Mouse (Mus musculus): Measurements from ENCODE around the gene Cdc42bpa.
"Not testable (repeated sequence)": the region's sequence is repeated elsewhere in the genome, so short reads cannot be mapped to it uniquely, and the experiment has no call there.

The Cdc42bpa gene

DNA sequence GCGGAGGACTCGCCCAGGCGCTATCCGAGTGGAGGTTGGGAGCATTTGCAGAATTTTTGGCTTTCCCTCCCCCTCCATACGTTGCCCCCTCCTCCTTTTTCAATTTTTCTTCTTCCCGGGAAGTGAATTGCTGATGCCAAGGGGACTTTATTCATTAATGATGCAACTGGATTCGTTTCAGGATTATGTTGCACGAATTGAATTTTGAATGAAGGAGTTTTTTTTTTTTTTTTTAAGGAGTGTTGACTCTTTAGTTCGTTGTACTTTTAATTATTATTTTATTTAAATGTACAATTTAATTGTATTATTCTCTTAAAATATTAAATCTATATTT is 238 bp downstream of the Cdc42bpa start:
- no peak for DNase-seq (ENCODE audit: low spot score in 2 of 2)

DNA sequence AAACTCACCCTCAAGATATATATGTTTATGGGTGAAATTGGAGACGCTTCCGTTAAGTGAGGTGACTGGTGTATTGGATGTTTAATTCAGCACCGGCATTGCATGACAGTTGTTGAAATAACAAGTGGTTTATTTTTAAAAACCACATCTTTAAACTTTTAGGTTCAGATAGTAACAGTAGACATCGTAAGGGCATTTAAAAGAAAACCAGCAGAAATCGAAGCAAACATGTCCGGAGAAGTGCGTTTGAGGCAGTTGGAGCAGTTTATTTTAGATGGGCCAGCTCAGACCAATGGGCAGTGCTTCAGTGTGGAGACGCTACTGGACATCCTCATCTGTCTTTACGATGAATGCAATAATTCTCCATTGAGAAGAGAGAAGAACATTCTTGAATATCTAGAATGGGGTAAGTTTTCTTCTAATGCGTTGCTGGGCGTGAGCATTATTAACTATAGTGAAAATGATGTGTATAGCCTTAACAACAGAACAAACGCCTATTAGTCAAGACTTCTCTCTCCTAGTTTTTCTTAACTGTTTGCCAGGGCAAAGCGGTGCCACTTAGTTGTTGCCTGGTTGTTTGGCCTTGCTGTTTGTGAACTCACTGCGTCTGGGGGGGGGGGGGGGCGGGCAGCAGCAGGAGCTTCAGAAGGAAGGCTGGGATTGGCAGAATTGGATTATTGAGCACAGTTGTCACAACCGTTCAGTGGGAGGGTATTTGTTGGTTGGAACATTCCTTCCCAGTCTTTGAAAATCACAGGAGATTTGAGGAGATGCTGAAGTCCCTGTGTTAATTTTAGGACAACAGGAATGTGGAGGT is 818 bp downstream of the Cdc42bpa start:
- DNase-seq (ENCODE audit: low spot score in 2 of 2): no peak

DNA sequence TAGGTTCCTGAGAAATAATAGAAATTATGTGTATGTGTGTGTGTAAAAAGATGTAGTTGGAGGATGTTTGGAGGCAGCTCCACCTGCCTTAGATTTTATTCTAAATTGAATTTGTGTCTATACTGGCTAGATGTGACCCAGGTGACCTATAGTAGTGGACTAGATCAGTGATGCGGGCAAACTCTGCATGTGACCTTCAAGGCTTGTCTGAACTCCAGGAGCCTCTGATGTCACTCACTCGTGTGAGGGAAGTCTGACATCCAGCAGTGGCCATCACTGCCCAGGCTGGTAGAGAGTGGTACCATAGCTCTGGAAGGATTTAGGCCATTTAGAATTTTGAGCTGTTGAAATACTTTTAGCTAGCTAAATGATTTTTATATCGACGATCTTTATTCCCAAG is 1.5 kb downstream of the Cdc42bpa start:
- DNase-seq (ENCODE audit: low spot score in 2 of 2): no peak

DNA sequence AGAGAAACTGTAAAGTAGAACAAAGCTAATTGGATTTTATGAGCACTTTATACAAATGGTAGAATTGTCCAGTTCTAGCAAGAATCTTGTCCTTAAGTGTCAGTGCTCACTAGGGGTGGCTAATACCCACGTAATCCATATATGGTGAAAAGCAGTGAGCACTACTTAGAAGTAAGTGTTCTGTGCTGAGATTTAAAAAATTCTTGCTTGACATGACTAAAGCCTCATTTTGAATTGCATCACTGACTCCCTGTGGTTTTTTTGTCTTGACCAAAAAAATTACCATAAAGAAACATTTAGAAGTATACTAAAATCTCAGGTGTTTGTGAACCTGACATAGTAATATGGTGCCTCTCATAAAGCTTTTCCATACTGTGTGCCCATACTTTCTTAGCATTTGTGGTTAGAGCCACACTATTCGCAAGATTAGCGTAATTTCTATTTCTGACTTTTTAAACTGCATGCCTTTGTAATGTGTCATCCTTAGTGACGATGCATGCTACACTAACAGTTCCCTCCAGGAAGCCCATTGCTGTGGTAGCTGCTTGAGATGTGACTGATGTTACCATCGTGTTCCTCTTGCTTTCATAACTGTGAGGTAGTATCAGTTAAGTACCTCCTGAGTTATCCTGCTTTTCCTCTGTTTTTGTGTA is 9.6 kb downstream of the Cdc42bpa start:
- no peak for DNase-seq (ENCODE audit: low spot score in 2 of 2)

DNA sequence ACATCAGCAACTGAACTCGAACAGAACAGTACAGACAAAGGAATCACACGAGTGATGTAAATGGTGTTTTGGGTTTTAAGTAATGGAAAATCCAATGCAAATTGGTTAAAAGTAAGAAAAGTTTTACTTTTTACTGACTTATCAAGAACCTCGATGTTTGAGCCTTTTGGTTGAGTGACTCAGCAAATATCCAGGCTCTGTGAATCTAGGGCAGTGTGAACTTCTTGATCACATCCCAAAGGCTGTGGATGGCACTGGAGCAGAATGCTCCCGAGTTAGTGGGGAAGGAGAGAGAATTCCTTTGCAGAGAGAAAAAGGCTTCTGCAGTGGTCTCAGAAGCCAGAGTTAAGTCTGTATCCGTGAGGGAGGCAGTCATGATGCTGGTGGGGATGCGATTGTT is 14.7 kb downstream of the Cdc42bpa start:
- DNase-seq (ENCODE audit: low spot score in 2 of 2): no peak

DNA sequence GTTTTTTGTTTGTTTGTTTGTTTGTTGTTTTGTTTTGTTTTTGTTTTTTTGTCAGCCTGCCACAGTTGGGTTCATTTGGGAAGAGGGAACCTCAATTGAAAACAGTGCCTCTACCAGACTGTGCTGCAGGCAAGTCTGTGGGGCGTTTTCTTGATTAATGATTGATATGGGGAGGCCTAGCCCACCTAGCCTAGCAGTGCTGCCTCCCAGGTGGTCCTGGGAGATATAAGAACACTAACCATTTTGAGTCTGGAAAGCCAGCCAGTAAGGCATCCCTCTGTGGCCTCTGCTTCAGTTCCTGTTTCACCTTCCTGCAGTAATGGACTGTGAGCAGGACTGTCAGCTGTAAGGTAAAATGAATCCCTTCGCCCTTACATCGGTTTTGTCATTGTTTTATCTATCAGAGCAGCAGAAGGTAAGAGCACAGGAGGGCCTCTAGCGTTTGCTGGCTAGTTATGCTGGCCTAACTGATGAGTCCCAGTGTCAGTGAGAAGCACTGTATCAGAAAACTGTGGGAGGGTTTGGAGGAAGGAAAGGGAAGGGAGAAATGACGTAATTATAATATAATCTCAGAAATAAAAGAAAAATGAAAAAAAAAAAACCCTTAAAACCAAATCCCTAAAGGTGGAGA is 15.5 kb downstream of the Cdc42bpa start:
- DNase-seq (ENCODE audit: low spot score in 2 of 2): no peak

DNA sequence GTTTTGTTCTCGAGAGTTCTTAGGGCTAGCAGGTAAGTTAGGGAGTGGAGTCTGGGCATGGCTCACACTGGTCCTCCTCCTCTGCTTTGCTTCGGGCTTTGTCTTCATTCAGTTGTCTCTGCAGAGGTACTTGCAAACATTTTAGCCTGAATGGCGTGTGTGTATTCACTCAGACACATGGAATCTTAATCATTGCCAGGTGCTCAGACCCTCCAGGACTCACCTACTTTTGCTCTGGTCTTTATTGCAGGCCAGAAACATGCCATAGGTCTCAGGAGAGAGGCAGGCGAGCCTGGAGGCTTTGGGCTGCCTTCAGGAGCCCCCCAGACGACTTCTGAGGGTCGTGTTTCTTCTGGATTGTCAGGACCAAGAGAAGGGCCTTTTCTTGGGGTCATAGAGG is 17.2 kb downstream of the Cdc42bpa start:
- DNase-seq (ENCODE audit: low spot score in 2 of 2): no peak

DNA sequence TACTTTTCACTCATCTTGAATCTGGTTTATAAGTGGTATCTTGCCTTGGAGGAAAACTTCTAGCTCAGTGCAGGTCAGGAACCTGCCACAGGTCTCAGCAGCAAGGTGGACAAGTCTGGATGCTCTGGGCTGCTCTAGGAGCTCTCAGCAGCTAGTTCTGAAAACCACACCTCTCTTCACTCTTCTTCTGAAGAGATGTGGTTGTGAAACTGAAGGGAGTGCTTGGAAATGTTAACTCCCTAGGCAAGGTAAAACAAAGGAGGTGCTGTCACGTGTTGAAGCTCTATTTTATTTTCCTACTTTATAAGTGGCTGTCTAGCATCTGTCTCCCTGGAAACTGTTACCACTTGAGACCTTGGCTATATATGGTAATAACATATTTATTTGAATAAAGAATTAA is 18.5 kb downstream of the Cdc42bpa start:
- DNase-seq (ENCODE audit: low spot score in 2 of 2): no peak

DNA sequence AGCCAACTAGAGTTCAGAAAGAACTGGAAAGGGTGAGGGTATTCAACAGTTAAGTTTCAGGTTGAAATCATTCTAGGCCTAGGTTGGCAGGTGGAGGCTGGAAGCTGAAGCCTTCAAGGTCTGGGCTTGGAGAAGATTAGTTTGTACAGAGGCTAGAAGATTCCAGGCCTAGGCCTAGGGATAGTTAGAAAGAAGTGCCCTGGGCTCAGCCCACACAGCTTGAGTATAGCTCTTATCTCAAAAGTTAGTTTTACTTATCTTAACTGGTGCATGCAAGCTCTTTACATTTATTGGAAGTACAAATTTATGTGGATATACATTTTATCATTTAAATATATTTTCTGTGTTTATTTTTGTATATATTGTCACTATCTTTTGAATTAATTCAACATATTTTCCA is 21.4 kb downstream of the Cdc42bpa start:
- DNase-seq (ENCODE audit: low spot score in 2 of 2): no peak

DNA sequence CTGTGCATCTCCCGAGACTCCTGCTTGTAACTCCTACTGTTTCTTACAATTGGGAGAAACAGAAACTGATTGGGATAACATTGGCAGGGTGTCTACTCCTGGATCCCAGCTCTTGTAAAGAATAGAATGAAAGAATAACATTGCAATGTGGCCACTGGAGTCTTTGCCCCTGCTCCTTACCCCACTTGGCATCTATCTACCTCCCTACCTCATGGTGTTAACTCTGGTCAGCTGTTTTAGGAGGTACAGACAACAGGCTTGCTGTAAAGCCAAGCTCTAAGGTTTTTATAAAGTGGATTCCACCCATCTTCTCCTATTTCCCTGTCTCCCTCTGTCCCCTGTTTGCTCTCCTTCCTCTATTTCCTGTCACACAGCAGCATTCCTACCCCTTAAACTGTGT is 21.9 kb downstream of the Cdc42bpa start:
- no peak for DNase-seq (ENCODE audit: low spot score in 2 of 2)

DNA sequence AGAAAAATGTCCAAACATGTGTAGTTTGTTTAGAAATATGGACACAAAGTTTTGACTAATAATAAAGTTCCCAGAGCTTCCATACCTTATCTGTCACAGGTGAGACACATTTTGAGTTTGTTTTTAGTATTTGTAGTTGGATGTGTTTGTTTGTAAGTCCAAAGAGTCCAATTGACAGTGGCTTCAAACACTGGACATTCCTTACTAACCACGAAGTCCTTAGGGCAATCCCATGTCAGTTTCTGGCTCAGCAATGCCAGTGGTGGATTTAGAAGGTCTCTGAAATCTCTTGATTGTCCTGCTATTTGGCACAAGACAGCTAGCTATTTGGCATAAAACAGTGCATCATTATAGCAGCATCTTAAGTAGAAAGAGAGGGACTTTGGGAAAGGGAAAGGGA is 22.7 kb downstream of the Cdc42bpa start:
- no peak for DNase-seq (ENCODE audit: low spot score in 2 of 2)

DNA sequence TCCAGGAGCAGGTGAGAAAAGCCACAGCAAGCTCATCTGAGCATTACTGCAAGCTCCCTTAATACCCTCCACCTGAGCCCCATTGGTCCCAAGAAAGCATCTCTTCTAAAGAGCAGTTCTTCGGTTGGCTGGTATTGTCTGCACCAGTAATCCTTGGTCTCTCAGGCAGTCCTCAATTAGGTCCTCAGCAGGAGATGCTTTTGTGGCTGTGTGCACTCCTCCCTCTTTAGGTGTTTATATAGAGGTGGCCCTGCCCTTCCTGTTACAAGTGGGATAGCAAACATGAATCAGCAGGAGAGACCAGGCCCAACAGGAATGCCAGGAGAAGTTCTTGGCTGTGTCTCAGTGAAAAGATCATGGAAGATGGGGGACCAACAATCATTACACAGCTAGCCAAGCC is 23.9 kb downstream of the Cdc42bpa start:
- DNase-seq (ENCODE audit: low spot score in 2 of 2): no peak

DNA sequence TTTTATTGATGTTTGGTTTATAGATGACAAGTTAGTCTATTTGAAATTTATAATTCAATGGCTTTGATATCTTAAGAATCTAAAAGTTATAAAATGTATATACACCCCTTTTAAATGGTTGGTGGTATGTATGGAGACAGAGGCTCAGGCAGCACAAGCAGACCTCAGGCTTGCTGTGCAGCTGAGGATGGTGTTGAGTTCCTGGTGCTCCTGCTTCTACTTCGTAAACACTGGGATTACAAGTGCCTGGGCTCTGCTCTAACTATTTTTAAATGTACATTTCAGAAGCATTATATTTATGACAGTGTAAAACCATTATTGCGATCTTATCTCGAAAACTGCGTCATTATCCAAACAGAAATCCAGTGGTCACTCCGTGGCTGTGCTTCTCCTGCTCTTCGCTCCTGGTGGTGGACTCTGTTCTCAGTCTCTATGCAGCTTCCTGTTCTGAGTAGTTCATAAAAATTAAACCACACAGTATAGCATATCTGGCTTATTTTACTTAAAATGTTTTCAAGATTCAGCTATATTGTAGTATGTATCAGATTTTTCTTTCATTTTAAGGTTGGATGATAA is 31.5 kb downstream of the Cdc42bpa start:
- DNase-seq (ENCODE audit: low spot score in 2 of 2): no peak

DNA sequence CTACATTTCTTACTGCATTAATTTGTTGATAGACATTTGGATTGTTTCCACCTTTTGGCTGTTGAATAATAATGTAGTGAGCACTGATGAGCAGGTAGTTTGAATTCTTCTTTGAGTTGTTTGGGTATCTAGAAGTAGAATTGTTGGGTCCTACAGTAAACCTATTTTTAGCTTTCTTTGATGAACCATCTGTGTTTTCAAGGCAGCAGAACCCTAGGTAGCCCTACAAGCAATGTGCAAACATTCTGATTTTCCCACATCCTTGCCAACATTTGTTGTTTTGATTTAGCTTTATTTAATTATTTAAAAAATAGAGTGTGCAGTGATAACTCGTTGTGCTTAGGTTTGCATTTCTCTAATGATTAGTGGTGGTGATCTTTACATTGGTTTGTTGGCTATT is 32.0 kb downstream of the Cdc42bpa start:
- DNase-seq (ENCODE audit: low spot score in 2 of 2): no peak

DNA sequence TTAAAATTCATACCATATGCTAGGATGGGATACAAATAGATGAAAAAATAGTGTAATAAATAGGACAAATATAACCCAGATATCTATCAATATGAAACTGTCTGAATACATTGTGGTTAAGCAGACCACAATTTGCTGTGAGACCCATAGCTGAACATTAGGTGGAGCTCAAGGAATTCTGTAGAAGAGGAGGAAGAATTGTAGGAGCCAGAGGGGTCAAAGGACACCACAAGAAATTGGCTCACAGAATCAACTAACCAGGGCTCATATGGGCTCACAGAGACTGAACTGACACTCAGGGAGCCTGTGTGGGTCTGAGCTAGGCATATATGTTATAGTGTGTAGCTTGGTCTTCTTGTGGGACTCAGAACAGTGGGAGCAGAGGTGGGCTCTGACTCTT is 47.8 kb downstream of the Cdc42bpa start:
- DNase-seq (ENCODE audit: low spot score in 2 of 2): no peak

DNA sequence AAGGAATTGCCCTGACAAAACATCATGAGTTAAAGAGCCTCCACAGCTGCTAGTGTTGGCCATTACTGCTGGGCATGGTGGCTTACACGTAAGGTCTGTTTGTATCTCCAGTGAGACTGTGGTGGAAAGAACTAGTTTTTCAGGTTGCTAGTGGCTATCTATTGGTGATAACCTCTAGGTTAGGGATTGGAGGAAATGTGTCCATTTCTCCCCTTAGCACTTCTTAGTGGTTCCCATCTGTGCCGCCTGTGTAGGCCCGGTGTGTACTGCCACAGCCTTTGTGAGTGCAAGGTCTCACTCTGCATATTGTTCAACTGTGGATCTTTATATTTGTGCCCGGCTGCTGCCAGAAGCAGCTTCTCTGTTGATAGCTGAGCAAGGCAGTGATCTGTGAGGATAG is 53.2 kb downstream of the Cdc42bpa start:
- no peak for DNase-seq (ENCODE audit: low spot score in 2 of 2)

DNA sequence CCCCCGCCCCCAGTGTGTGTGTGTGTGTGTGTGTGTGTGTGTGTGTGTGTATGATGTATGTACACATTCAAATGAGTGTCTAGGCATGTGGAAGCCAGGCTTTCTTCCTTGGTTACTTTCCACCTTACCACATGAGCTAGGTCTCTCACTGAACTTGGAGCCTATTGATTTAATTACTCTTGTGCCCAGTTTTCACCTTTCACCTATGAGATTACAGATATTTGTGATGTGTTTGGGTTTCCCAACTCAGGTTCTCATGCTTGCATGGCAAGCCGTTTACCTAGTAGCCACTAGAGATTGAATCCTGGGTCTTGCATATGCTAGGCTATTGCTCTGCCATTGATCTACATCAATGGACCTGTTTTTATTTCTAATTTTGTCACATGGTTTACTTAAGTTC is 57.9 kb downstream of the Cdc42bpa start:
- DNase-seq (ENCODE audit: low spot score in 2 of 2): no peak

DNA sequence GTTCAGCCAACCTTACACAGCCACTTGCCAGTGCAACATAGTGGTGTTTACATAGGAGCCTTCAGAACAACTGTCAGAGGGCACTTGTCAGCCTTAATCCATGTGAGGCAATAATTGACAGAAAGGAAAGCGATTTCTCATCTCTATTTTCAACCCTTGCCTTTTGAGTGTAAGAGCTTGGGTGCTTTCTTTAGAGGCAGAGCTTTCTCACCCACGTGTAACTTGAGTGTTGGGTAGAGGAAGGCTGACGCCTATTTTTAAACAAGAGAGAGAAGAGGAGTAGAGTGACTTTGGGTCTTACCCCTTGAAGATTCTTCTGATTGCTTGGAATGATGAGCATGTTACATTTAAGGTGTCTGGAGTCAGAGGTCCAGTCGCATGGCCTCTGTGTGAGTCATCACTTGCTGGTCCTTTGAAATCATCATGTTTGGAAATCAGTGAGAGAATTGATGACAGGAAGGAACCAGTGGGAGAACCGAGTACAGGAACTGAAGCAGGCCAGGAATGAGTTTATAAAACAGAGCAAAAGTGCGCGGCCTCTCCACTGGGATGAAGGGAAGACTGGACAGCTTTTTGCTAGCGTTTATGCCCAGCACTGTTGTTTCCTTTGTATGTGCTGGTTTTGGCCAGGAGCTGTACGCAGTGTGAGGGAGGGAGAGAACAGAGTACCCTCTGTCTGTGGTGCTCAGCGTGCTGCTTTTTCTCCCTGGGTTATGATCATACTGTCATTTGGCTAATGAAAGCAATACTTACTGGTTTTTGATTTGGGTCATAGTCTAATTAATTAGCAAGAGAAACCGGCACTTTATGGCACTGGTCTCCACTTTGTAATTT is 61.4 kb downstream of the Cdc42bpa start:
- DNase-seq (ENCODE audit: low spot score in 2 of 2): no peak

DNA sequence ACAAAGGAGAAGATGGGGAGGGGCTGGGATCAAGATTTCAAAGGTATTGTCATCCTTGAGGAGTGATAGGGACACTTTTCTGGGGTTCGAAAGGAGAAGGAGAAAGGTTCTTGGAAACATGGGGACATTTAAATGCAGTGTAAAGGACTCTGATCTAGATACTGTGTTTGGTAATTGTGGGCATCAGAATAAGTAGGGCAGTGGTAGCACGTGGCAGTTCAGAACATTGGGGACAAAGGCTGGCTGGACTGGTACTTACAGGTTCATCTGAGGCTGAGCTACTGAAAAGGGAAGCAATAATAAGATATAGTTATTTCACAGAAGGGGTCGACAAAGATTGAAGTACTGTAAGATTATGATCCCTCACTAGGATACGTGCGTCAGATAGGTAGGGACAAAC is 63.2 kb downstream of the Cdc42bpa start:
- no peak for DNase-seq (ENCODE audit: low spot score in 2 of 2)

DNA sequence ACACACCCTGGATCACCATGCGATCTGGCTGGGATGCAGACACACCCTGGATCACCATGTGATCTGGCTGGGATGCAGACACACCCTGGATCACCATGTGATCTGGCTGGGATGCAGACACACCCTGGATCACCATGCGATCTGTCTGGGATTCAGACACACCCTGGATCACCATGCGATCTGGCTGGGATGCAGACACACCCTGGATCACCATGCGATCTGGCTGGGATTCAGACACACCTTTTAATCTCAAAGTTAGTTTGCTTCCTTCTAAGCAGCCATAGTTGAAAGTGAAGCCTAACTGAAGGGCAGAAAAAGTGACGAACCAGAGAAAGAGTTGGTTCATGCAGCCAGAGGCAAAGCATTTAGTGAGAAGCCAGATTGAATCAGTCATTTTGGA is 69.6 kb downstream of the Cdc42bpa start:
- DNase-seq (ENCODE audit: low spot score in 2 of 2): not testable (repeated sequence)

DNA sequence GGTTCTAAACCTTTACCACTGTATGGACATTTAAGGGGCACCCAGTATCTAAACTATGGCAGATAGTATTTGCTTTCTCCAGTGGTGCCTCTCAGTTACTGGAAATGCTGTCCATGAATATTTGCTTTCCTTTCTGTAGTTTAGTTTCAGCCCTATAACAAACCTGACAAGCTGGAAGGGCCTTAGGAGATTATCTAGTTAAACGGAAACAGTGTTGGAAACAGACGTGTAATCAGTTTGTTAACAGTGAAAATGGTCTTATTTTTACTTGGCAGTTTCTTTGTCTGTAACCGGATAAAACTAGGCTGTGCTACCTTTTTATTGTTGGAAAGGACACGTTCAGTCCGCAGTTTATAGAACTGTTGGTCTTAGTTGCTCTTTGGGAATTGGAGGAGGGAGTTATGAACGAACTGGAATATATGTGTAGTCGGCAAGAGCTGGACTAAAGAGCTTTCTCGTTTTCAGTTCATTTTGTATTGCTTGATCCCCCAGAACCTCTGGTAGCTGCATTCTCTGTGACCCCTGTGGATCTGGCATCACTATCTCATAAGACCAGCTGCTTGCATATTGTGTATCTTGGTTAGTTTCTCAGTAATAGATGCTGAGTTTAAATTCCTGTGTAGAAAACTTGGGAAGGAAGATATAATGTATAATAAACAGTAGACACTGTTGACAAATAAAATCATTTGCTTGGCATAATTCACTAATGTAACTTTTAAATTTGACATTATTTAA is 70.5 kb downstream of the Cdc42bpa start:
- DNase-seq (ENCODE audit: low spot score in 2 of 2): no peak

Measured in urinary bladder, postnatal 36 days (tissue).